Comparison of ENCODE assay signal across 20 mouse cellular contexts in genomic region chr16:31342556-31342955, GRCm38 (mm10). TPM values are rescaled to one million over a fixed set of nuclear protein-coding genes. Genes with fewer than 3 reads are reported as not detected.
A peak's percentile ranks its signal among the peaks of the same experiment; 100 is the strongest.
DNase-seq lines count a peak whose midpoint lies in the region; ATAC-seq lines count a peak whose summit lies in the region.
"Had no signal": no experiment of that assay in that cellular context is flagged by ENCODE, and none has a peak within 500 bp of the region (broad histone marks: within the 10 kb centered on the region; RNA-seq: fewer than 3 reads in every experiment).

No protein-coding gene starts in this region.

- H3K36me3 ChIP-seq in forebrain, embryonic 10.5 days (replicated peaks): no peaks in the 10 kb centered on the region
- no peaks in the 10 kb centered on the region for H3K36me3 ChIP-seq in forebrain, embryonic 11.5 days (ENCODE audit: control insufficient read depth, insufficient read depth, low read length)
- H3K36me3 ChIP-seq in midbrain, embryonic 11.5 days (ENCODE audit: control insufficient read depth, insufficient read depth, low read length): no peaks in the 10 kb centered on the region
- no peaks in the 10 kb centered on the region for H3K36me3 ChIP-seq in midbrain, embryonic 13.5 days
- H3K36me3 ChIP-seq in hindbrain, embryonic 12.5 days: no peaks in the 10 kb centered on the region
- H3K36me3 ChIP-seq: embryonic facial prominence, embryonic 12.5 days; liver, embryonic 13.5 days had no signal

- WGBS in forebrain, embryonic 10.5 days: 24% methylated on average over 5 of the region's 5 CpGs
- WGBS in forebrain, embryonic 11.5 days: 24% methylated on average over 5 of the region's 5 CpGs
- WGBS in midbrain, embryonic 11.5 days: 10% methylated on average over 5 of the region's 5 CpGs
- 7% methylated on average over 5 of the region's 5 CpGs for WGBS in midbrain, embryonic 13.5 days
- WGBS in hindbrain, embryonic 12.5 days: 12% methylated on average over 5 of the region's 5 CpGs

- H3K4me1 ChIP-seq in forebrain, embryonic 10.5 days: peaks cover 27% of the 10 kb centered on the region
- H3K4me1 ChIP-seq in forebrain, embryonic 11.5 days (replicated peaks; ENCODE audit: control insufficient read depth, insufficient read depth, low read length): 0 out of 2 replicates have a peak, but pooled peaks cover 2% of the 10 kb centered on the region
- peaks cover 10% of the 10 kb centered on the region for H3K4me1 ChIP-seq in midbrain, embryonic 11.5 days (ENCODE audit: control insufficient read depth, insufficient read depth, low read length)
- peaks cover 9% of the 10 kb centered on the region for H3K4me1 ChIP-seq in midbrain, embryonic 13.5 days (replicated peaks)
- peaks cover 13% of the 10 kb centered on the region for H3K4me1 ChIP-seq in hindbrain, embryonic 12.5 days
- H3K4me1 ChIP-seq: liver, embryonic 13.5 days had no signal

- no peaks in the 10 kb centered on the region for H3K9me3 ChIP-seq in forebrain, embryonic 10.5 days
- no peaks in the 10 kb centered on the region for H3K9me3 ChIP-seq in forebrain, embryonic 11.5 days (ENCODE audit: control insufficient read depth, low read length)
- no peaks in the 10 kb centered on the region for H3K9me3 ChIP-seq in midbrain, embryonic 11.5 days (ENCODE audit: control insufficient read depth, low read length)
- no peaks in the 10 kb centered on the region for H3K9me3 ChIP-seq in midbrain, embryonic 13.5 days
- H3K9me3 ChIP-seq in hindbrain, embryonic 12.5 days (replicated peaks): no peaks in the 10 kb centered on the region
- H3K9me3 ChIP-seq: embryonic facial prominence, embryonic 12.5 days; liver, embryonic 13.5 days had no signal

- DNase-seq in forebrain, embryonic 10.5 days (ENCODE audit: extremely low spot score, low spot score): no peak
- no peak for DNase-seq in forebrain, embryonic 11.5 days (ENCODE audit: low spot score)
- peak; percentile 87 for DNase-seq in midbrain, embryonic 11.5 days (ENCODE audit: low spot score, missing footprints)
- DNase-seq in retina, postnatal 1 day: peak; percentile 32
- DNase-seq in thymus, postnatal 10 days (ENCODE audit: low spot score in 2 of 2): no peak
- DNase-seq in layer of hippocampus, adult 11-12 months (ENCODE audit: low spot score): no peak
- DNase-seq: adrenal gland, postnatal 25 days; B cell, adult 2 months; cerebellum, adult 11 months; gastrocnemius, postnatal 36 days; kidney, postnatal 36 days; liver, embryonic 13.5 days; lung, postnatal 4 days; right cerebral cortex, adult 18-20 months; thymus, adult 2 months had no signal

- H3K9ac ChIP-seq in forebrain, embryonic 11.5 days (ENCODE audit: low read length): no peak overlapping the region
- no peak overlapping the region; the same call in 1 of the 2 replicates for H3K9ac ChIP-seq in midbrain, embryonic 11.5 days (ENCODE audit: low read length)
- no peak overlapping the region for H3K9ac ChIP-seq in midbrain, embryonic 13.5 days (replicated peaks)
- H3K9ac ChIP-seq in hindbrain, embryonic 12.5 days: no peak overlapping the region
- H3K9ac ChIP-seq: embryonic facial prominence, embryonic 12.5 days; liver, embryonic 13.5 days had no signal

- ATAC-seq in forebrain, embryonic 11.5 days (replicated peaks; ENCODE audit: low FRiP score): no peak
- peak; percentile 55; the same call in 1 of the 2 replicates for ATAC-seq in midbrain, embryonic 11.5 days (ENCODE audit: low FRiP score)
- ATAC-seq in midbrain, embryonic 13.5 days: no peak
- ATAC-seq in hindbrain, embryonic 12.5 days (ENCODE audit: low FRiP score): peak; percentile 58; the same call in 1 of the 2 replicates
- ATAC-seq: forebrain, embryonic 14.5 days; Patski had no signal

- no peak overlapping the region for H3K4me2 ChIP-seq in forebrain, embryonic 11.5 days (ENCODE audit: low read depth, low read length, severe bottlenecking)
- H3K4me2 ChIP-seq in midbrain, embryonic 11.5 days: no peak overlapping the region
- no peak overlapping the region for H3K4me2 ChIP-seq in midbrain, embryonic 13.5 days (replicated peaks)
- no peak overlapping the region for H3K4me2 ChIP-seq in hindbrain, embryonic 12.5 days (replicated peaks)
- H3K4me2 ChIP-seq: embryonic facial prominence, embryonic 12.5 days; liver, embryonic 13.5 days had no signal

- no peaks in the 10 kb centered on the region for H3K27me3 ChIP-seq in forebrain, embryonic 10.5 days (ENCODE audit: poor library complexity, severe bottlenecking)
- H3K27me3 ChIP-seq in forebrain, embryonic 11.5 days (ENCODE audit: control insufficient read depth, insufficient read depth, low read length): no peaks in the 10 kb centered on the region
- H3K27me3 ChIP-seq in midbrain, embryonic 11.5 days (ENCODE audit: control insufficient read depth, insufficient read depth, low read length): no peaks in the 10 kb centered on the region
- peaks cover 6% of the 10 kb centered on the region; the same call in 1 of the 2 replicates for H3K27me3 ChIP-seq in midbrain, embryonic 13.5 days
- no peaks in the 10 kb centered on the region for H3K27me3 ChIP-seq in hindbrain, embryonic 12.5 days
- H3K27me3 ChIP-seq: embryonic facial prominence, embryonic 12.5 days; liver, embryonic 13.5 days; Patski had no signal

- H3K27ac ChIP-seq in forebrain, embryonic 10.5 days: peak overlapping the region; percentile 44; the same call in 1 of the 2 replicates
- H3K27ac ChIP-seq in forebrain, embryonic 11.5 days (ENCODE audit: low read depth, low read length): no peak overlapping the region
- peak overlapping the region; percentile 54; the same call in 1 of the 2 replicates for H3K27ac ChIP-seq in midbrain, embryonic 11.5 days (ENCODE audit: low read depth, low read length)
- no peak overlapping the region for H3K27ac ChIP-seq in midbrain, embryonic 13.5 days
- no peak overlapping the region for H3K27ac ChIP-seq in hindbrain, embryonic 12.5 days
- H3K27ac ChIP-seq: embryonic facial prominence, embryonic 12.5 days; liver, embryonic 13.5 days had no signal

- no peak overlapping the region for H3K4me3 ChIP-seq in forebrain, embryonic 10.5 days
- no peak overlapping the region for H3K4me3 ChIP-seq in forebrain, embryonic 11.5 days (ENCODE audit: low read depth, low read length)
- no peak overlapping the region for H3K4me3 ChIP-seq in midbrain, embryonic 11.5 days (ENCODE audit: low read depth, low read length)
- no peak overlapping the region for H3K4me3 ChIP-seq in midbrain, embryonic 13.5 days (replicated peaks)
- H3K4me3 ChIP-seq in hindbrain, embryonic 12.5 days: no peak overlapping the region
- H3K4me3 ChIP-seq: embryonic facial prominence, embryonic 12.5 days; liver, embryonic 13.5 days had no signal

RNA-seq across cellular contexts. Expression of gene Apod, which starts 27.9 kb away (rescaled TPM):
- polyA plus RNA-seq in forebrain, embryonic 10.5 days (2016; fragmentation: Nextera tagmentation; extraction: Ambion mirVana): 16.8 and 24.4 TPM in 2 replicates
- 42.1 and 47.7 TPM in 2 replicates for polyA plus RNA-seq in forebrain, embryonic 11.5 days (2014; fragmentation: Nextera tagmentation; extraction: Ambion mirVana)
- polyA plus RNA-seq in midbrain, embryonic 11.5 days (2014; fragmentation: Nextera tagmentation; extraction: Ambion mirVana): 49.9 and 55.1 TPM in 2 replicates
- polyA plus RNA-seq in midbrain, embryonic 13.5 days (2015; fragmentation: Nextera tagmentation; extraction: Ambion mirVana): 57.5 and 65.5 TPM in 2 replicates
- polyA plus RNA-seq in hindbrain, embryonic 12.5 days (2016; fragmentation: Nextera tagmentation; extraction: Ambion mirVana): 76.2 and 93.8 TPM in 2 replicates
- polyA plus RNA-seq: Patski had no signal

Comparison
In these comparisons a context has a peak if more than half of its experiments do, and no peak if none do; other contexts are left out.
1. H3K27ac ChIP-seq: peak in forebrain, embryonic 10.5 days (single experiment) and midbrain, embryonic 11.5 days (single experiment); none in forebrain, embryonic 11.5 days (single experiment), midbrain, embryonic 13.5 days (single experiment) and hindbrain, embryonic 12.5 days (single experiment).
2. ATAC-seq: peak in midbrain, embryonic 11.5 days (single experiment) and hindbrain, embryonic 12.5 days (single experiment); none in forebrain, embryonic 11.5 days (single experiment) and midbrain, embryonic 13.5 days (single experiment).
3. DNase-seq: peak in midbrain, embryonic 11.5 days (single experiment) and retina, postnatal 1 day (single experiment); none in forebrain, embryonic 10.5 days (single experiment), forebrain, embryonic 11.5 days (single experiment), thymus, postnatal 10 days (0 of 2) and layer of hippocampus, adult 11-12 months (single experiment).